Mouse (Mus musculus) gastrocnemius, postnatal 10 days (tissue): Measurements from ENCODE around the gene Cd48. TPM values are rescaled to one million over a fixed set of nuclear protein-coding genes. Genes with fewer than 3 reads are reported as not detected.
"Not testable (repeated sequence)": the region's sequence is repeated elsewhere in the genome, so short reads cannot be mapped to it uniquely, and the experiment has no call there.

Experiments used
- DNase-seq: peaks from one replicate; pipeline ENCODE4 v3.0.0; 2021; ENCODE audit warnings: mixed read lengths
- long read RNA-seq, 2 experiments: library from polyadenylated mRNA; stranded (forward); transcript quantifications; one replicate each; pipeline ENCODE4 v2.0.0; 2021
- total RNA-seq, 2 experiments: library from RNA; stranded (reverse); gene quantifications; 2 replicates each; pipeline ENCODE4 v1.2.3; 2021

The Cd48 gene
- total RNA-seq: 1 to 10 TPM; 1.1 to 1.7 TPM
- long read RNA-seq, experiment 1, partial matches to known transcripts: 0 of 1 reads
- long read RNA-seq, experiment 1, other reads (novel, unspliced or antisense): 0 of 1 reads
- long read RNA-seq, experiment 2, partial matches to known transcripts: 0 of 1 reads
- long read RNA-seq, experiment 2, other reads (novel, unspliced or antisense): 1 of 1 reads

DNA sequence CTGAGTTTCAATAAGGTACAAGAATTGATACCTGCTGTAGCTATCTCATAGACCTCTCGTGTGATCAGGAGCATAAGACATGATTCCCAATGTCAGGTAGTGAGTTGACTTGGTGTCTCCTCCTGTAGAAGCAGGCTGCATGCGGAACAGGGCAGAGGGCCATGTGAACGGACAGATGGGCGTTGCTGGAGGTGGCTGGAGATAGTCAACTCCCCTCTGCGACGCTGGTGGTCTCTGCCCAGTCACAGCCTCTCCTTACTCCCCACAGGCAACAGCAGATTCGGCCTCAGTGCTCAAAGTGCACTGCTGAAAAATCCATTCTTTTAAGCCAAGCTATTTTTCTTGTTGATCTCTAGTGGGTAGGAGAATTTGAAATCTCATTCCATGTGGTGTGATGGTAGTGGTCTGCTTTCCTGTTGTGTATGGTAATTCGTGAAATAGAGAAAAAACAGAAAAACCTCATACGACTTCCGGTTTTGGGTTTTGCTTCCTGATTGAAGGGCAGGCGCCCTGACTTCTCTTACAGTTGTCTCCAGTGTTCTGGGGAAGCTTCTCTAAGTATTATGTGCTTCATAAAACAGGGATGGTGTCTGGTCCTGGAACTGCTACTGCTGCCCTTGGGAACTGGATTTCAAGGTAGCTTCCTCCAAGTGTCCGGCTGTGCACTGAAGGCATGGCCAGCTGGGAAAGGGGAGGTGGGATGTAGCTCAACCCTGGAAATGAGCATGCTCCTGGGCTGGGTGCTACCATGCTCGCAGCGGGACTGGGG, at the start of gene Cd48:
Gene Cd48 (plus strand): TSS at position 479 of the 769 bp plus-strand sequence.
- DNase-seq: no peak

DNA sequence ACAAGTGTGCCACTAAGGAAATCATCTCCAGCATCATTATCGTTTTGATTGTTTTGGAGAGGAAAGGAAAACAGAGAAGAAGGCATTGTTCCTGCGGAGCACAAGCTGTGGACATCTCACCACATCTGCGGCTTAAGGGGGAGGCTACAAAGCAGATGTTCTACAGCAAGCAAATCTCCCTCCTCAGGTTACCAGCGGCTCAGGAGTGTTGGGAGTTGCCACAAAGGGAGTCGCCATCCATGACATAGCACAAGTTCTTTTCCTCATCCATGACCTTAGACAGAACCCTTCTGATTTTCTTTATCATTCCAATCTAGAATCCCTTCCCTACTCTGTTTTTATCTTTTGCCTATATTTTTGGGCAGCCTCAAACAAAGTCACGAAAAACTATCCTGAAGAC, 46.1 kb upstream of the Cd48 start:
- DNase-seq: no peak

DNA sequence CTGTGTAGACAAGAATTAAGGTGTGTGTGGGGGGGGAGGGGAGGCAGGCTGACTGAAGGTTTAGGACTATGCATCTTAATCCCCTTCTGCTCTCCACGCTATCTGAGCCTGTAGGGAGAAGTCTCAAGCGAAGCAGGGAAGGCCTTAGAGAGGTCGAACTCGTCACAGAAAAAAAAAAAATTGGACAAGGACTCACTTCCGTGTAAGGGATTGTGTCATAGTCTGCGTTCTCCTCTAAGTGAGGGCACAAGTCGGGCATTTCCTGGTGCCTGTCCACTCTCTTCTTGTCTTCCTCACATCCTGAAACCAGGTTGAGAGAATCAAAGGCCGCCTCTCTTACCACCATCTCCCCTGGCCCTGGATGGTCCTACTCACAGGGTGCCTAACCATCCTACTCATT, 44.7 kb upstream of the Cd48 start:
- DNase-seq: no peak

DNA sequence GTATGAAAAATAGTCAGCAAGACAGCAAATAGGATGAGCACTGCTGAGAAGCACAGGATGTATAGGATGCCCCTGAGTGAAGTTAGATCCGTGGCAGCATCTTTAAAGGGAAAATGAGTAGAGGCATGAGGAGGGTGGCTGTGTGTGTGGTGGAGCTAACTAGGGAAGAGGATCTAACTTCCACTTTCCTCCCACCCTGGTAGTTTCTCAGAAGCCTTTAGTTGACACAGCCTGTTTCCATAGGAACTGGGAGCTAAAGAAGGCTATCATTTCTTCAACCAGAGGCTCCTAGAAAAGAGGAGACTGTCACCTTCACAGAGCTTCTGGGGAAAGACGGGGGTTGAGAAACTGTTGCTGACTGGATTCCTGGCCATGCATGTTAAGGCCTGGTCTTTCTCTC, 43.1 kb upstream of the Cd48 start:
- no peak for DNase-seq

DNA sequence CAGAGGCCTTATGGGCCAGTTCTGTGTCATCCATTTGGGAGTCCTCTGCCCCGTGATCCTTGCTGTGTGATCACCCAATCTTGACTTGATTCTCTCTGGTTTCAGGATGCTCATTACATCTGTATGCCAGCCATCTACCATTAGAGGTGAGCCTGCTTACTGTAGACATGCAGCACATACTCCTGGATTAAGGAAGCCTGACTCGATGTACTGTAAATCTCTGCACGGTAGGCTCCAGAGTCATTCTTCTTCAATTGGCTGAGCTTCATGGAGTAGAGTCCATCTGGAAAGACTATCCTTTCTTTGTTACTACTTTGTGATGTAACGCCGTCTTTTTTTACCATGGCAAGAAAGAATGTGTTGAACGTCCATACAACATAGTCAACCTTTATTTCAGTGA, 41.0 kb upstream of the Cd48 start:
- DNase-seq: no peak

- no peak for DNase-seq
These were observed 38.2 kb upstream of the Cd48 start for GRCm38 (mm10) chr1:171643612-171644011.

DNA sequence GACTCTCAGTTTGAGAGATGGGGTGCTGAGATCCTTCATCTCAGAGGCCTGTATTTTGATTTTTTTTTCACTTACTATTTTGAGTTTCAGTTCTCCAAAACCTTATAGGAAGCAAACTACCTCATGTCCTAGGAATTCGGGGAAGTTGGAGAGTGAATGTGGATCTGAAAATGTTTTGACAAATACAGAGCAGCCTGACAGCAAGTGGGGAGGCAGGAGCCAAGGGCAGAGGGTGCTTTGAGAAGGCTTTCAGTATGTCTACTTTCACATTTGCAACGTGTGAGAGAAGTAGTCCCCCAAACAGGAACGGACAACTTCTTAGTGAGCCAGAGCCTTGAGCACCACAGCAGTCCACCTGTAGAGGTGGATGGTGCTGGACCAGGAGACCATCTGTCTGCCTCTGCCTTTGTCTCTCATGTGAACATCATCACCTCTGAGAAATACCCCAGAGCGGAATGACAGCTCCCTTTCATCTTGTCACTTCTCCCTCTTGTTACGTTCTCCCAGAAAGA, 35.3 kb upstream of the Cd48 start:
- no peak for DNase-seq

GRCm38 (mm10) chr1:171647716-171648115, 34.1 kb upstream of the Cd48 start:
- no peak for DNase-seq

DNA sequence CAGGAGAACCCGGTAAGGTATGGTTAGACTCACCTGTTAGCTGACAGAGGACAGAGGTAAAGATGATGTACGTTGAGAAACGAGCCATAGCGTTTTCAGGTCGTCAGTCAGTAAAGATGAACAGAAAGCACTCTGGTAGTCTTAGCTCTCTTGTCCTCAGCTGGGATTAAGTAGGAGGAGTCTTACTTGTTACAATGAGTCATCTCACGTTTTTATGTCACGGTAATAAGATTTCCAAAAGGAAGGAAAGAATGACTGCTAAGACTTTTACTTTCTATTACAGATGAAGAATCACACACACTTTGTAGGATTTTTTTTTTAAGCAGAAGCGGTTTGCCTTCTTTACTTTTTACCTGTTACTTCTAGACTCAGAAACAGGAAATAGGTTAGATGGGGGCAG, 33.0 kb upstream of the Cd48 start:
- DNase-seq: no peak

- DNase-seq: no peak
These were observed 29.1 kb upstream of the Cd48 start, which contains the start of gene Slamf7 for GRCm38 (mm10) chr1:171652734-171653133. Slamf7 (minus strand) TSS chr1:171653035.

GRCm38 (mm10) chr1:171658561-171658991, 23.2 kb upstream of the Cd48 start:
- DNase-seq: no peak

DNA sequence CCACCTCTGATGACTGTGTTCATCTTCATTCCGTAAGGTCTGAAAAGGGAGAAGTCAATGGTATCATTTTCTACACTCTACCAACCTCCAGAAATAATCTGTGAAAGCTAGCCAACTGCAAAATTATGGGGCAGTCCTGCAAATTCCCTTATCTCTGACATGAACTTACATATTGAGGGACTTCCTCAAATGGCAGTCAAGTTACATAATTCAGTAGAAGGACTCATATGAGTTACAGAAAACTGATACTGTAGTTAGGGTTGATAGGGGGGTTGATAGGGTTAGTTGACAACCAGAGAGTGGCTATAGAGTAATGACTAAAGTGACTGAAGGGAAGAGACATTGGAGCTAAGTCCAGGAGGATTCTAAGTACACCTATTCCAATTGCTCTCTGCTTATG, 21.4 kb upstream of the Cd48 start:
- no peak for DNase-seq

- no peak for DNase-seq
These were observed 20.3 kb upstream of the Cd48 start for GRCm38 (mm10) chr1:171661482-171661881.

DNA sequence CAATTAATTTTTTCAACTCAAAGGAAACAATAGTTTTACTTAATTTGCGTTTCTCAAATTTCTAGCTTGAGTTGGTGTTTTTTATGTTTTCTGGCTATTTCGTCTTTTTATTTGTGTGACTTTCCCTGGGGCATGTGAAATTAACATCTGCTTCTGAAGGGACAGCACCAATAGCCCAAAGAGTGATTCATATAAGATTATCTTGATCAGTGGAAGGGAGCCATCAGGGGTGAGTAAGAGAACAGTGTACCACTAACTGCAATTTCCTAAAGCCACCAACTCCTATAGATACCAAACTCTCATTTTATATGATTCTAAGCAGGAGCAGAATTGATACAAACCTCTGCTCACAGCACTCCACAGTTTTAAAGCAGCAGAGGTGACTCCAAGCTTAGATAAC, 18.1 kb upstream of the Cd48 start:
- DNase-seq: no peak

DNA sequence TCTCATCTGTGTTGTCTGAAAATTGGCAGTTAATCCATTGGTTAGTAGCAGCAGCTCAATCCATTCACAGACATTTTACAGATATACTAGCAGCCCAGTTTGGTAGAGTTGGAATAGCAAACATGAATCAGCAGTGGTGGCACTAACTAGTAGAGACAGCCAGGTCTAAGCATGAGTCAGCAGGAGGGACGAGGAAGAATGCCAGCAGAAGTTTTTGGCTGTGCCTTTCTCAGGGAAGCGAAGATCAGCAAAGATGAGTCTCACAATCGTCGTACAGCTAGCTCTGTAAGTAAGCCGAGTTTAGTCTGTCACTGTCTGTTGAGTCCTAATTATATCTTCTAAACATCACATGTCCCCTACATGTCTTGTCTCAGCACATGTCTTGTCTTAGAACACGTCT, 15.5 kb upstream of the Cd48 start:
- no peak for DNase-seq

DNA sequence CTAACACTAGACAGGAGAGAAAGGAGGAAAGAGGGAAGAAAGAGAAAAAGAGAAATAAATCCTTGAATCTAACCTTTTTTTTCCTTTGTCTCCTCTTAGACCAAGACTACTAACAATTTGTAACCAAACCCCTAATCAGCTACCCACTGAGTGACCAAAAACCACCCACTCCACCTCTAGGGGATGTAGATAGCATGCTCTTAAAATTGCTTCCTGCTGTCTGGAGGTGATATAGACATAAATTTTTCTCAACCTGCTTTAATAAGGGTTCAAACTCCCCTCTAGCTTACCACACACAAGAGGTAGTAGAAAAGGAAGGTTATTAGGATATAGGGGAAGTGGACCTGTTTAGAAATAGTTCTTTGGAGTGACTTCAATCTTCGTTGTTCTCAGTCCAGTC, 14.6 kb upstream of the Cd48 start:
- DNase-seq: no peak

DNA sequence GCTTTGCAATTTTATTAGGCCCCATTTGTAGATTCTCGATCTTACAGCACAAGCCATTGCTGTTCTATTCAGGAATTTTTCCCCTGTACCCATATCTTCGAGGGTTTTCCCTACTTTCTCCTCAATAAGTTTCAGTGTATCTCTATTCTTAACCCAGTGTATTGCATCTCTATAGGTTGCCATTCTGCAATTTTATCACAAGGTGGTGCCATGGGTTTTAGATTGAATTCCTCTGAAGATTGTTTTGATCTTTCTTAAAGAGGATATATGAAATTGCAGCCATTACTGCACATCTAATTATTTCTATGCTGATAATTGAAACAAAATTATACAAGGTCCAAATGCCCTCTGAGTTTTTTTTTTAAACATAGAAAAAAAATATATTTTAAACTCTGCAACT, 9.4 kb upstream of the Cd48 start:
- not testable (repeated sequence) for DNase-seq

DNA sequence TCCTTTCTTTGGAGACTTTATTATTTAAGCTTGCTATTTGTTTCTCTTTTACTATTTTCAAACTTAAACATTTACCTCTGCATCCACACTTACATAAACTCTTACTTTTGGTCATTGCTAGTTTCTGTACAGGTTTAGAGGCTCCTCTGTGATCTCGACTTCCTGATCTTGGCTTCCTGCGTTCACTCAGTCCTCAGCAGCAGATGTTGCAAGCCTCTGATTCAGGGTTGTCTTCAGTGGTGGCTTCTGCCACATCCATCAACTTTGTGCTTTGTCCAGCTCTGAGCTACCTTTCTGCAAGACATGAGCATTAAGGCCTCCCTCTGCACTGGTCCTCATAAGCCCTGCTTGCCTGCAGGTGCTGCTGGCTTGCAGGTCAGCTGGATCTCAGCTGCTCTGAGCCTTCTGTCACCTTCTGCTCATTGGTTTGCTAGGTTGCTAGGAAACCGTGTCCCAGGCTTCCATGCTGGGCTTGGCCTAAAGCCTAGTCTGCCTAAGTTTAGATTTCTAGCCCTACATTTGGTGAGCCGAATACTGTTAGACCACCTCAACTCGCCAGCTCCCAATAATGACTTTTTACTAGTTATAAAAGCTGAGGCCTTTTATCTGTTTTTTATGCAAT, 8.8 kb upstream of the Cd48 start:
- DNase-seq: no peak

DNA sequence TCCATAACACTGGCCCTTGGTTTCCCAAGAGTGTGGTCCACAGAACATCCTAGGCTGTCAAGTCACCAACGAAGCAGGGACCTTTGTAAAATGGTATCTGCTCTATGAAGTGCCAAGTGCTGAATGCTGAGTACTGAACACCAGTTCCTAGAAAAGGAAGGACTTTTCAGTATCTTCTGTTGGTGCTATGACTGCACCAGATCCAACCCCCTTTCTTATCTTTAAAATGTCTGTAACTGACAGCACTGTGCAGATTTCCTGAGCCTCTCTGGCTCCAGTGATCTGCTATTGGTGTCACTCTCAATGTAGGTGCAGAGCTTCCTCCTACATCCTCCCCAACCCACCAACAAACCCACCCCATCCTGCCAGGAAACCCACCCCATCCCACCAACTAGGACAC, 7.3 kb upstream of the Cd48 start:
- no peak for DNase-seq

GRCm38 (mm10) chr1:171677721-171678120, 4.1 kb upstream of the Cd48 start:
- DNase-seq: no peak

GRCm38 (mm10) chr1:171681009-171681408, 800 bp upstream of the Cd48 start:
- DNase-seq: no peak

DNA sequence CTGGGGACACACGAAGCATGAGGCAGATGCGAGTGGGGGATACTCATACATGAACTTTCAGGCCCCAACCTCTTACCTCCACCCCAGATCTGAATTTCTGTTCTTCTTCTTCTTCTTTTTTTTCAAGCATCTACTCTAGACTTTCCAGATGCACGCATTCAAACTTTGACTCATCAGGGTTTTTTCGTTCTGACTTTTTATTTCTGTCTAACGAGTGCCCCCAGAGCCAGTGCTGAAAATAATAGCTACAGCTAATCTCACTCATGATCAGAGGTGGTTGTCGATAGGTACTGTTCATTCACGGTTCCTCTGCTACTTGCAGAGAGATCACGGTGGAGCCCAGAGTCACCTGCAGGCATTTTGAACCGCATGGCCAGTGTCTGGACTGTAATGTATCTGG, 3.1 kb downstream of the Cd48 start:
- no peak for DNase-seq

- no peak for DNase-seq
These were observed 5.5 kb downstream of the Cd48 start for GRCm38 (mm10) chr1:171687320-171687719.
